Mouse (Mus musculus): Measurements from ENCODE around the gene Tmem161b. TPM values are rescaled to one million over a fixed set of nuclear protein-coding genes. Genes with fewer than 3 reads are reported as not detected.
"Not testable (repeated sequence)": the region's sequence is repeated elsewhere in the genome, so short reads cannot be mapped to it uniquely, and the experiment has no call there.

Gene Tmem161b
- polyA plus RNA-seq (2015; fragmentation: Nextera tagmentation; extraction: Ambion mirVana): 26.5 and 27.3 TPM in 2 replicates

DNA sequence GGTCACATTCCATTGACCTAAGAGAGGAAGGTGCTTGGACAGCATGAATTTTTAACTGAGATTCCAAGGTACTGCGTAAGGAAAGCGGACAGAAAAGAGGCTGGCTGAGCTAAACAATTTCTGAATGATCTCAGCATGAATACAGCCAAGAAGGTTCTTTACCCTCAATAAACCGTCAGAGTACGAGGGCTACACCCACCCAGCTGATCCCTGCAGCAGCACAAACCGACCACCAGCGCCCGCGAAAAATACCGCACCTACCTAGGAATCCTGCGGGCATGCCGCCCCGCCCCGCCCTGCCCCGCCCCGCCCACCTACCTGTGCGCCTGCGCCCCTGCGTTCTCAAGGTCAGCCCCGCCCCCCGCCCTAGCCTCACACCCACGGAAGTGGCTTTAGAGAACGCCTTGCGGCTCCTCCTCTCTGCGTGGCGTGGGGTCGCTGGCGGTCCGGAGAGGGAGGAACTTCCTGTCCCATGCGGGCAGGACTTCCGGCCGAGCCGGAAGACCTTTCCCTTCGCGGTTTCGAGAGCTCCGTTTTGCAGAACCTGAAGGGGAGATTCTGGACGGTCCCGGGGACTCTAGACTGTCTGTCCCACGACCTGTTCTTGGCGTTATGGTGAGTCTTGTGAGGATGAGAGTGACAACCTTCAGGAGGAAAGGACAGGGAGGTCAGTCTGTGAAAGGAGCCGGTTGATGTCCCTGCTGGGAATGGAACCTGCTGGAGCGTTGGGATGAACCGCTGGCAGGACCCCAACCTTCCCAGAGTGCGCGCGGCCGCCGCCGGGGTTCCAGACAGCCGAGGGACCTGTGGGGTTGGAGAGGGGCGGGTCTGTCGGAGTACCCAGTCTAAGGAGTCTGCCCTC lies at the start of gene Tmem161b:
Tmem161b (plus strand) TSS at position 477 of the 862 bp plus-strand sequence.
- no peaks in the 10 kb centered on the region for H3K27me3 ChIP-seq
- WGBS: under 1% methylated on average over 49 of the region's 52 CpGs

DNA sequence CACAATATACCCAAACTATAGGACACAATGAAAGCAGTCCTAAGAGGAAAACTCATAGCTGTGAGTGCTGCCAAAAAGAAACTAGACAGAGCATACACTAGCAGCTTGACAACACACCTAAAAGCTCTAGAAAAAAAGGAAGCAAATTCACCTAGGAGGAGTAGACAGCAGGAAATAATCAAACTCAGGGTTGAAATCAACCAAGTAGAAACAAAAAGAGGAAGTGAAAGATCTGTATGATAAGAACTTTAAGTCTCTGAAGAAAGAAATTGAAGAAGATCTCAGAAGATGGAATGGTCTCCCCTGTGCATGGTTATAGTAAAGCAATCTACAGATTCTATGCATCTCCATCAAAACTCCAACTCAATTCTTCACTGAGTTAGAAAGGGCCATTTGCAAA lies 36.3 kb upstream of the Tmem161b start:
- not testable (repeated sequence) for H3K27ac ChIP-seq (replicated peaks); H3K9ac ChIP-seq; ATAC-seq (ENCODE audit: low FRiP score, low read depth); H3K36me3 ChIP-seq; H3K4me1 ChIP-seq (replicated peaks); H3K4me3 ChIP-seq; H3K9me3 ChIP-seq; H3K27me3 ChIP-seq; H3K4me2 ChIP-seq

More for the DNA sequence above, at the start of gene Tmem161b:
- Histone ChIP-seq H3K9ac (peak within 1 kb of the TSS; percentile 92), H3K4me3 (peak within 1 kb of the TSS; percentile 93), H3K4me2 (peak within 1 kb of the TSS; percentile 96), H3K9me3 (no peaks in the 10 kb centered on the region), H3K36me3 (no peaks in the 10 kb centered on the region), H3K27ac (replicated peaks) (peak within 1 kb of the TSS; percentile 86), H3K4me1 (replicated peaks) (peaks cover 36% of the 10 kb centered on the region)
- ATAC-seq (ENCODE audit: low FRiP score, low read depth): peak; percentile 99

DNA sequence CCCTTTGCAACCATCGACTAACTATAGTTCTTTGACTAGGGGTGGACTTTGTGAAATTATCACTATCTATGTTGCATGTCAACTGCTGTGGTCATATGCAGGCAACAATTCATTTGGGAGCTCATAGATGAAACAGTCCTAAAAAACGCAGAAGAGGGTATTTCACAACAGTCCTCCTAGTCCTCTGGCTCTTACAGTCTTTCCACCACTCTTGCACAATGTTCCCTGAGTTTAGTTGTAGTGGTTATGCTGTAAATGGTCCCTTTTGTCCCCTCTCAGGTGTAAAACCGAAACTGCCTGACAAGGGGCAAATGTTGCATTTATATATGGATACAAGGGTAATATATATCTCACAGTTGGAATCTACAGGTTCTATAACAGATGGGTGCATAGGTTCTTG lies 29.4 kb upstream of the Tmem161b start:
- WGBS: 87% methylated on average over 3 of the region's 3 CpGs
- H3K9ac ChIP-seq: no peak overlapping the region
- no peaks in the 10 kb centered on the region for H3K36me3 ChIP-seq
- no peak overlapping the region for H3K27ac ChIP-seq (replicated peaks)
- H3K4me3 ChIP-seq: no peak overlapping the region
- H3K4me2 ChIP-seq: no peak overlapping the region
- ATAC-seq (ENCODE audit: low FRiP score, low read depth): no peak
- H3K9me3 ChIP-seq: no peaks in the 10 kb centered on the region
- no peaks in the 10 kb centered on the region for H3K27me3 ChIP-seq
- no peaks in the 10 kb centered on the region for H3K4me1 ChIP-seq (replicated peaks)

DNA sequence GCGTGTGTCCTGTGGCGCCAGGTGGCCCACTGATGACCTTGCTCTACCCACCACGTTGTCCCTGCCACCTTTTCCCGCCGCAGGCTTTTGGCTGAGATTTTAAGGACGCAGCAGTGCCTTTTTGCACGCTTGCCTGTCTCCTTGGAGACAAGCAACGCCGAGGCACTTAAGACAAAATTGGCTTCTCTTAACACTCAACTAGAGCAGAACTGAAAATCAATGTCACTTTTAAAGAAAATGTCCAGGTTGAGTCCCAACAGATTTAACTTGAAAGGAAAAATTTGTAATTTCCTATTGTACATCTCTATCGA lies 541 bp downstream of the Tmem161b start:
- H3K4me2 ChIP-seq: peak overlapping the region; percentile 96
- WGBS: 3% methylated on average over 10 of the region's 10 CpGs
- H3K27ac ChIP-seq (replicated peaks): peak overlapping the region; percentile 86
- H3K36me3 ChIP-seq: 0 out of 2 replicates have a peak, but pooled peaks cover under 1% of the 10 kb centered on the region
- ATAC-seq (ENCODE audit: low FRiP score, low read depth): no peak
- H3K27me3 ChIP-seq: no peaks in the 10 kb centered on the region
- peak overlapping the region; percentile 93 for H3K4me3 ChIP-seq
- H3K9me3 ChIP-seq: no peaks in the 10 kb centered on the region
- peaks cover 36% of the 10 kb centered on the region for H3K4me1 ChIP-seq (replicated peaks)
- peak overlapping the region; percentile 92 for H3K9ac ChIP-seq

DNA sequence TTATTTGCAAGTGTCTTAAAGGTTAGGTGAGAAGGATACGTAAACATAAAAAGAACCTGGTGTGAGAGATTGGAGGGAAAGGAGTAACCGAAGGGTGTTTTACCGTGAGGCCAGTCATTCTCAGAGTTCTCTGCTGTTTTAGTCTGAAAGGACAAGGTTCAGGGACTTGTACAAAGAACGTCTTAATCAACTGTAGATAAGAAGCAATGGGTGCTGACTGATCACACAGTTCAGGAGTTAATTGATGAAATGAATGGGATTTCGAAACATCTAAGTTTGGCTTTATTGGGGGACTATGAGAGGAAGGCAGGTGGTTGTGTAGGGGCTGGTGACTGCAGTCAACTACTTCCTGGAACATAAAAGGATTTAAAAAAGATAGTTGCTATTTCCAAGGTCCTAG lies 922 bp downstream of the Tmem161b start:
- H3K27ac ChIP-seq (replicated peaks): peak overlapping the region; percentile 86; the same call in 1 of the 2 replicates
- peak overlapping the region; percentile 96 for H3K4me2 ChIP-seq
- no peak for ATAC-seq (ENCODE audit: low FRiP score, low read depth)
- no peaks in the 10 kb centered on the region for H3K27me3 ChIP-seq
- H3K9ac ChIP-seq: peak overlapping the region; percentile 92
- peak overlapping the region; percentile 93 for H3K4me3 ChIP-seq
- WGBS: 53% methylated on average over 5 of the region's 5 CpGs
- H3K4me1 ChIP-seq (replicated peaks): peaks cover 36% of the 10 kb centered on the region
- 0 out of 2 replicates have a peak, but pooled peaks cover 5% of the 10 kb centered on the region for H3K36me3 ChIP-seq
- H3K9me3 ChIP-seq: no peaks in the 10 kb centered on the region

DNA sequence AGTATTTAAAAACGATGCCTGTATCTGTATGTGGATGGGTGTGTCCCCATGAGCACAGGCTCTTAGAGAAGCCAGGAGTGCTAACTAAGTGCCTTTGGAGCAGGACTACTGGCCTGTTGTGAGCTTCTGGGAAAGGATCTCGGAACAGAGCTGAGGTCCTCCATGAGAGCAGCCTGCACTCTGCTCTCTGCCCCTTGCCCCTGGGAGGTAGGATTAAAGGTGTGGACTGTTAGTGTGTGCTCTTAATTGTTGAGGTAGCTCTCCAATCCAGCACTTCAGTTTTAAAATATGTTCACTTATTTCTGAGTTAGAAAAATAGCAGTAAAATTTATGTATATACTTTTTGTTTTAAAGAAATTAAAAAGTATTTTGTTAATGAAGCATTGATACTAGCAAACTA lies 11.9 kb downstream of the Tmem161b start:
- Histone ChIP-seq H3K27ac (replicated peaks) (no peak overlapping the region), H3K4me2 (no peak overlapping the region), H3K9ac (no peak overlapping the region), H3K9me3 (peaks cover 11% of the 10 kb centered on the region), H3K4me1 (replicated peaks) (no peaks in the 10 kb centered on the region), H3K4me3 (no peak overlapping the region), H3K36me3 (peaks cover 17% of the 10 kb centered on the region), H3K27me3 (no peaks in the 10 kb centered on the region)
- 92% methylated on average over 2 of the region's 2 CpGs for WGBS
- no peak for ATAC-seq (ENCODE audit: low FRiP score, low read depth)

DNA sequence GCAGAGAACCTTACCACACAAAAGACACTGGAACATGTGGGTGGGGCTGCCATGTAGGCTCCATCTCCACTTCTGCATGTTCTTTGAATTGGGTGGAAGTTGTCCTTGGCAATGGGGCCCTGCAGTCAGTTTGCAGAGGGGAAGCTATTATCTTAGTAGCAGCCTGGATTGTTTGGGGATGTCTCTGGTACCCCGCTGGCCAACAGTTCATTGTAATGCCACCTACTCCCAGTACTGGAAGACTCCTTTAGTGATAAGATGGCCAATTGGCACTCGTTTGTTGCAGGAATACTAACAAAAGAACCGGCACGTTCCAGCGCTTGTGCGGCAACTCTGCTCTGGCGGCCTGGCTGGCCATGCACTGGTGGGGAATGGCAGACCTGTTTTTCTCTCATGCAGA lies 14.7 kb downstream of the Tmem161b start:
- Histone ChIP-seq H3K27me3 (no peaks in the 10 kb centered on the region), H3K36me3 (peaks cover 17% of the 10 kb centered on the region), H3K27ac (replicated peaks) (no peak overlapping the region), H3K4me3 (no peak overlapping the region), H3K9ac (no peak overlapping the region), H3K4me2 (no peak overlapping the region), H3K4me1 (replicated peaks) (0 out of 2 replicates have a peak, but pooled peaks cover under 1% of the 10 kb centered on the region), H3K9me3 (peaks cover 11% of the 10 kb centered on the region)
- no peak for ATAC-seq (ENCODE audit: low FRiP score, low read depth)
- 95% methylated on average over 7 of the region's 7 CpGs for WGBS

DNA sequence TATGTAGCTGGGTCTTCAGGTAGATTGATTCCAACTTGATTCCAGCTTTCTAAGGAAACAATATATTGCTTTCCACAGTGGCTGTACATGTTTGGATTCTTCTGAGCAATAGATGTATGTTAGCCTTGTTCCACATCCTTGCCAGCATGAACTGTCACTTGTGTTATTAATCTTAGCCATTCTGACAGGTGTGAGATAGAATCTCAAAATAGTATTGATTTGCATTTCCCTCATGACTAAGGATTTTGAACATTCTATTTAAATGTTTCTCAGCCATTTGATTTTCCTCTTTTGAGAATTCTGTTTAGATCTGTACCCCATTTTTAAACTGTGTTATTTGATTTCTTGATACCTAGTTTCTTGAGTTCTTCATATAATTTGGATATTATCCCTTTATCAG lies 16.1 kb downstream of the Tmem161b start:
- peaks cover 11% of the 10 kb centered on the region for H3K9me3 ChIP-seq
- no peak overlapping the region for H3K4me2 ChIP-seq
- H3K4me1 ChIP-seq (replicated peaks): 0 out of 2 replicates have a peak, but pooled peaks cover 5% of the 10 kb centered on the region
- ATAC-seq (ENCODE audit: low FRiP score, low read depth): no peak
- peaks cover 17% of the 10 kb centered on the region for H3K36me3 ChIP-seq
- no peak overlapping the region for H3K27ac ChIP-seq (replicated peaks)
- no peak overlapping the region for H3K9ac ChIP-seq
- no peaks in the 10 kb centered on the region for H3K27me3 ChIP-seq
- no peak overlapping the region for H3K4me3 ChIP-seq

DNA sequence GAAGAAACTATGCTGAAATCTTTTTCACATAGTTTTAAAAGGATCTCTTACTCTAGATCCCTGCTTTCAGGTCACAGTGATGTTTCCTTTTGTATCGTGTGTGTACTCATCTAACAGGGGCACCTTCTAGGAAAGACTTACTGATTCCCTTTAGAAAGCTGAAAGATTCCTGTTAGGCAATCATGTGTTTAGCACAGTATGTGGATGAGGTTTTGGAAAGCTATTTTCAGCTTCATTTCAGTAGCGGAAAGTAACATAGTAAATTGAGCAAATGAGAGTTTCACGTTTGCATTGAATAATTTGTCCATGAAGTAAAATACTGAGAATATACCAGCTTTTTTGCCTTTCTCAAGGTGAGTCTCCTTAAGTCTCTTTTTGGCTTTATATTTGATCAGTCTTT lies 26.0 kb downstream of the Tmem161b start:
- Histone ChIP-seq H3K4me1 (replicated peaks) (no peaks in the 10 kb centered on the region), H3K27me3 (no peaks in the 10 kb centered on the region), H3K4me2 (no peak overlapping the region), H3K9ac (no peak overlapping the region), H3K4me3 (no peak overlapping the region), H3K27ac (replicated peaks) (no peak overlapping the region), H3K36me3 (no peaks in the 10 kb centered on the region), H3K9me3 (no peaks in the 10 kb centered on the region)
- 81% methylated on average over 3 of the region's 3 CpGs for WGBS
- ATAC-seq (ENCODE audit: low FRiP score, low read depth): no peak

DNA sequence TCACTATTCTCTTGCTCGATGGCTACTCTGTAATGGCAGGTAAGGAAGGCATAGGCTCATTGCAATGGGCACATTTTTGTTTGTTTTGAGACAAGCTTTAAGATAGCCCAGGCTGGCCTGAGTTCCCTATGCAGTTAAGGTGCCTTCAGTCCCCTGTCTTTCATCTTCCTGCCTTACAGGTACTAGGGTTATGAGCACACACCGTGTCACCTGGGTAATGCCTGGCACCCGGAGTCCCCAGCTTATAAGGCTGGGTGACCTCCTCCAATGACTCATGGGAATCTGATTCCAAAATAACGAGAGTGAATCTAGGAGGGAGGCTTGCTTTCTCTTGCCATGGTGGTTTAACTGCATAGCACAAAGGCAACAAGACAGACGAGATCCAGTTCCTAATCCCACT lies 29.2 kb downstream of the Tmem161b start:
- Histone ChIP-seq H3K36me3 (no peaks in the 10 kb centered on the region), H3K4me2 (no peak overlapping the region), H3K27ac (replicated peaks) (no peak overlapping the region), H3K9ac (no peak overlapping the region), H3K27me3 (no peaks in the 10 kb centered on the region), H3K9me3 (no peaks in the 10 kb centered on the region), H3K4me3 (no peak overlapping the region), H3K4me1 (replicated peaks) (no peaks in the 10 kb centered on the region)
- ATAC-seq (ENCODE audit: low FRiP score, low read depth): no peak
- WGBS: 79% methylated on average over 5 of the region's 5 CpGs

DNA sequence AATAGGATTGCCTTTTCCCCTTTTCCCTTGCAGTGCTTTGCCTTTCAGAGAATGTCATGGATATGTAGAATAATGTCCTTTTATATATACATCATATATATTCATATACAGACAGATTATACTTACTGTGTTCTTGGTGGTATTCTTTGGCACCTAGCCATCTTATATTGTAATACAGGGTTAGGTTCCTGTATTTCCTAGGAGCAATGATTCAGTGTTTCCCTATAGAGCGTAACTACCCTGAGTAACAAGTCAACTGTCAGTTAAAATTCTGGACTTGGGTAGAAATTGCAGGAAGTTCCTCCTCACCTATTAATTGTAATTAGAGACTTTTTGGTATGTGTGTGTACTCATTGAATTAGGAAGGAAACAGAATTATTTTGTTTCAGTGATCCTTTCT lies 33.0 kb downstream of the Tmem161b start:
- no peaks in the 10 kb centered on the region for H3K4me1 ChIP-seq (replicated peaks)
- peaks cover 5% of the 10 kb centered on the region for H3K36me3 ChIP-seq
- no peaks in the 10 kb centered on the region for H3K27me3 ChIP-seq
- no peak for ATAC-seq (ENCODE audit: low FRiP score, low read depth)
- no peak overlapping the region for H3K27ac ChIP-seq (replicated peaks)
- no peak overlapping the region for H3K9ac ChIP-seq
- no peaks in the 10 kb centered on the region for H3K9me3 ChIP-seq
- 96% methylated on average over 1 of the region's 1 CpGs for WGBS
- H3K4me2 ChIP-seq: no peak overlapping the region
- no peak overlapping the region for H3K4me3 ChIP-seq

DNA sequence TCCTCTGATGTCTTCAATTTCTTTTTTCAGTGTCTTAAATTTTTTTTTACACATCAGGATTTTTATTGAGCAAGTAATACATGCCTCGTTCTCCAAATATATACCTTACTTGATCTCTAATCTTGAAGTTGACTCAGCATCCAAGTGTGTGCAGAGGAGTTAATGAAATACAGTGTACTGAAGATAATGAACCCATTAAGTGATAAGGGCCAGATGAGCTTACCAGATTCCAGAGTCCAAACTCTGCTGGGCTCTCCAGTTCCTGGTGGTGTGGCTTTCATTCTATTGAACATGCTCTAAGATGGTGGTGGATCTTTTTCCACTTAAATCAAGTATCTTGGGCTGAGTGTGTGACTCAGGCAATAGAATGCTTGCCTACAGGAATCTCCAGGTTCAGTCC lies 42.3 kb downstream of the Tmem161b start:
- ATAC-seq (ENCODE audit: low FRiP score, low read depth): not testable (repeated sequence)

More for the DNA sequence above, 42.3 kb downstream of the Tmem161b start:
- H3K4me3 ChIP-seq; H3K9me3 ChIP-seq; H3K27me3 ChIP-seq; H3K9ac ChIP-seq; H3K4me2 ChIP-seq; H3K27ac ChIP-seq (replicated peaks); H3K4me1 ChIP-seq (replicated peaks): not testable (repeated sequence)
- WGBS: 100% methylated on average over 1 of the region's 1 CpGs
- peaks cover 14% of the 10 kb centered on the region for H3K36me3 ChIP-seq
